Mouse (Mus musculus): ENCODE data around the gene Serpina12. TPM values are rescaled to one million over a fixed set of nuclear protein-coding genes. Genes with fewer than 3 reads are reported as not detected.

The Serpina12 gene
- polyA plus RNA-seq, 1 experiment, result not detected

- no peaks in the 10 kb centered on the region for H3K36me3 ChIP-seq (ENCODE audit: control insufficient read depth, insufficient read depth, low read length)
Observed at GRCm38 (mm10) chr12:104004689-104005088, 39.6 kb downstream of the Serpina12 start.

DNA sequence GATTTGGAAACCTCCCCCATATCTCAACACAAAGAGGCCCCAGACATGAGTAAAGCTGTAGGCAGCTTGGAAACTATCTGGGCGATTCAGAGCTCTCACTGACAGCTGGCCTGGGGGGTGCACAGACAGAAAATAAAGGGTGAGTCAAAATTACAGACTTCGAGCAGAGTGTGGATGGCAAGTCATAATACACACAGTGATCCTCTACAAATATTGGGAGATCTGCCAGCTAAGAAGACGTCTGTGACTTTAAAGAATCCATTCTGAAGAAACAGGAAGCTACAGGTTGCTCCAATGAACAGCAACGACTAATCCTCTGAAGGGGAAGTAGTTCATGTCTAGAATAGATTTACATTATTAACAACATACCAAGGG is 41.0 kb downstream of the Serpina12 start:
- Histone ChIP-seq H3K27me3 (ENCODE audit: control insufficient read depth, insufficient read depth, low read length) (no peaks in the 10 kb centered on the region), H3K4me3 (ENCODE audit: control insufficient read depth, low read depth, low read length) (no peak overlapping the region), H3K4me1 (ENCODE audit: control insufficient read depth, insufficient read depth, low read length) (no peaks in the 10 kb centered on the region), H3K27ac (ENCODE audit: control insufficient read depth, insufficient read depth, low read depth, low read length) (no peak overlapping the region), H3K36me3 (ENCODE audit: control insufficient read depth, insufficient read depth, low read length) (no peaks in the 10 kb centered on the region)
- TF ChIP-seq CTCF (IDR thresholded peaks at IDR 0.05; ENCODE audit: control insufficient read depth, insufficient read depth, insufficient replicate concordance, low read depth, low read length), result no peak
- no peak for TF ChIP-seq POLR2A (IDR thresholded peaks at IDR 0.05; ENCODE audit: control insufficient read depth, low read depth, low read length)

More at GRCm38 (mm10) chr12:104004689-104005088, 39.6 kb downstream of the Serpina12 start:
- no peaks in the 10 kb centered on the region for H3K27me3 ChIP-seq (ENCODE audit: control insufficient read depth, insufficient read depth, low read length)
- peak; percentile 82; the same call in 1 of the 2 replicates for TF ChIP-seq CTCF (IDR thresholded peaks at IDR 0.05; ENCODE audit: control insufficient read depth, insufficient read depth, insufficient replicate concordance, low read depth, low read length)
- no peak for TF ChIP-seq POLR2A (IDR thresholded peaks at IDR 0.05; ENCODE audit: control insufficient read depth, low read depth, low read length)
- no peak overlapping the region for H3K27ac ChIP-seq (ENCODE audit: control insufficient read depth, insufficient read depth, low read depth, low read length)
- H3K4me1 ChIP-seq (ENCODE audit: control insufficient read depth, insufficient read depth, low read length), result no peaks in the 10 kb centered on the region
- H3K4me3 ChIP-seq (ENCODE audit: control insufficient read depth, low read depth, low read length), result no peak overlapping the region

GRCm38 (mm10) chr12:104002569-104003237 is 41.5 kb downstream of the Serpina12 start:
- Histone ChIP-seq H3K4me3 (ENCODE audit: control insufficient read depth, low read depth, low read length) (no peak overlapping the region), H3K36me3 (ENCODE audit: control insufficient read depth, insufficient read depth, low read length) (no peaks in the 10 kb centered on the region), H3K4me1 (ENCODE audit: control insufficient read depth, insufficient read depth, low read length) (no peaks in the 10 kb centered on the region), H3K27me3 (ENCODE audit: control insufficient read depth, insufficient read depth, low read length) (no peaks in the 10 kb centered on the region), H3K27ac (ENCODE audit: control insufficient read depth, insufficient read depth, low read depth, low read length) (peak overlapping the region; percentile 33; the same call in 1 of the 2 replicates)
- TF ChIP-seq POLR2A (IDR thresholded peaks at IDR 0.05; ENCODE audit: control insufficient read depth, low read depth, low read length) (no peak), CTCF (IDR thresholded peaks at IDR 0.05; ENCODE audit: control insufficient read depth, insufficient read depth, insufficient replicate concordance, low read depth, low read length) (no peak)

DNA sequence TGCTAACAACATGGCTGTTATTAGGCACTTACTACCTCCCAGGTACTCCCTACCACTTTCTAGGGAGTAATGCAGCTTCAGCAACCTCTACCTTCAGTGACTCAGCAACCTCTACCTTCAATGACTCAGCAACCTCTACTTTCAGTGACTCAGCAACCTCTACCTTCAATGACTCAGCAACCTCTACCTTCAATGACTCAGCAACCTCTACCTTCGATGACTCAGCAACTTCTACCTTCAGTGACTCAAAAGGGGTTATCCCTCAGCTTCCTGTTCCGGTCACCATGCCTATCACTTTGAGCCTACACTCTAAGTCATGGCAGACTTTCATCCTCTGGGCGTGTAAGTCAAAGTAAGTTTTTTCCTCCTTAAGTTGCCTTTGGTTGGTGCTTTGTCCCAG is 43.6 kb downstream of the Serpina12 start:
- no peak overlapping the region for H3K27ac ChIP-seq (ENCODE audit: control insufficient read depth, insufficient read depth, low read depth, low read length)
- peaks cover 2% of the 10 kb centered on the region; the same call in 1 of the 2 replicates for H3K4me1 ChIP-seq (ENCODE audit: control insufficient read depth, insufficient read depth, low read length)
- no peak for TF ChIP-seq CTCF (IDR thresholded peaks at IDR 0.05; ENCODE audit: control insufficient read depth, insufficient read depth, insufficient replicate concordance, low read depth, low read length)
- TF ChIP-seq POLR2A (IDR thresholded peaks at IDR 0.05; ENCODE audit: control insufficient read depth, low read depth, low read length), result no peak

GRCm38 (mm10) chr12:103999611-104000010 is 44.6 kb downstream of the Serpina12 start:
- TF ChIP-seq POLR2A (IDR thresholded peaks at IDR 0.05; ENCODE audit: control insufficient read depth, low read depth, low read length), result no peak
- no peak for TF ChIP-seq CTCF (IDR thresholded peaks at IDR 0.05; ENCODE audit: control insufficient read depth, insufficient read depth, insufficient replicate concordance, low read depth, low read length)
- H3K27me3 ChIP-seq (ENCODE audit: control insufficient read depth, insufficient read depth, low read length), result no peaks in the 10 kb centered on the region

More for the DNA sequence above, 43.6 kb downstream of the Serpina12 start:
- H3K4me3 ChIP-seq (ENCODE audit: control insufficient read depth, low read depth, low read length), result no peak overlapping the region
- H3K36me3 ChIP-seq (ENCODE audit: control insufficient read depth, insufficient read depth, low read length), result no peaks in the 10 kb centered on the region
- no peaks in the 10 kb centered on the region for H3K27me3 ChIP-seq (ENCODE audit: control insufficient read depth, insufficient read depth, low read length)

GRCm38 (mm10) chr12:103996513-103996912 is 47.7 kb downstream of the Serpina12 start:
- no peak overlapping the region for H3K4me3 ChIP-seq (ENCODE audit: control insufficient read depth, low read depth, low read length)
- H3K27ac ChIP-seq (ENCODE audit: control insufficient read depth, insufficient read depth, low read depth, low read length), result no peak overlapping the region
- H3K4me1 ChIP-seq (ENCODE audit: control insufficient read depth, insufficient read depth, low read length), result peaks cover 2% of the 10 kb centered on the region; the same call in 1 of the 2 replicates
- TF ChIP-seq POLR2A (IDR thresholded peaks at IDR 0.05; ENCODE audit: control insufficient read depth, low read depth, low read length), result no peak
- no peak for TF ChIP-seq CTCF (IDR thresholded peaks at IDR 0.05; ENCODE audit: control insufficient read depth, insufficient read depth, insufficient replicate concordance, low read depth, low read length)
- no peaks in the 10 kb centered on the region for H3K36me3 ChIP-seq (ENCODE audit: control insufficient read depth, insufficient read depth, low read length)
- no peaks in the 10 kb centered on the region for H3K27me3 ChIP-seq (ENCODE audit: control insufficient read depth, insufficient read depth, low read length)

More at GRCm38 (mm10) chr12:103999611-104000010, 44.6 kb downstream of the Serpina12 start:
- Histone ChIP-seq H3K27ac (ENCODE audit: control insufficient read depth, insufficient read depth, low read depth, low read length) (no peak overlapping the region), H3K36me3 (ENCODE audit: control insufficient read depth, insufficient read depth, low read length) (no peaks in the 10 kb centered on the region), H3K4me3 (ENCODE audit: control insufficient read depth, low read depth, low read length) (no peak overlapping the region), H3K4me1 (ENCODE audit: control insufficient read depth, insufficient read depth, low read length) (peaks cover 2% of the 10 kb centered on the region; the same call in 1 of the 2 replicates)

- no peaks in the 10 kb centered on the region for H3K36me3 ChIP-seq (ENCODE audit: control insufficient read depth, insufficient read depth, low read length)
- peak; percentile 82; the same call in 1 of the 2 replicates for TF ChIP-seq CTCF (IDR thresholded peaks at IDR 0.05; ENCODE audit: control insufficient read depth, insufficient read depth, insufficient replicate concordance, low read depth, low read length)
- TF ChIP-seq POLR2A (IDR thresholded peaks at IDR 0.05; ENCODE audit: control insufficient read depth, low read depth, low read length), result no peak
- H3K4me3 ChIP-seq (ENCODE audit: control insufficient read depth, low read depth, low read length), result no peak overlapping the region
- peaks cover 2% of the 10 kb centered on the region; the same call in 1 of the 2 replicates for H3K4me1 ChIP-seq (ENCODE audit: control insufficient read depth, insufficient read depth, low read length)
- H3K27ac ChIP-seq (ENCODE audit: control insufficient read depth, insufficient read depth, low read depth, low read length), result no peak overlapping the region
- H3K27me3 ChIP-seq (ENCODE audit: control insufficient read depth, insufficient read depth, low read length), result no peaks in the 10 kb centered on the region
Observed at GRCm38 (mm10) chr12:103995292-103996072, 48.8 kb downstream of the Serpina12 start.
